Mouse (Mus musculus): ENCODE results near the gene Prkg1.

DNA sequence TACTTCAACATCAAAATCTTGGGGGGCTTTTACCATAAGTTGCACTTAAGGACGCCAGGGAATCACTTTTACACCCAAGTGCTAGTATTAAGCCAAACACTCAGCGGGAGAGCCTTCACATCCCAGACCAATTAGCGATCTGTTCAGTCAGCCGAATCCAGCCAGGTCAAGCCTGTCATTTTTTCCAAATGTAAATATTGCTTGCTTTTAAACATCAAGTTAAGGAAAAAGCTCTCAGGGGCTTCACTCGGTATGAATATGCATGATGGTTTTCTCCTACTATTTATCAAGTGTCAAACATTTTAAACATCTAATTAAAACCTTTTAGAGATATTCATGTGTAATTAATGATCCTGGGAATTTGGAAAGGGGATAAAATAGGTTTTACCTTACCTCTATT, 611.4 kb downstream of the Prkg1 start:
- TF ChIP-seq CTCF (IDR thresholded peaks at IDR 0.05; ENCODE audit: control insufficient read depth, insufficient read depth, low read length): no peak
- TF ChIP-seq POLR2A (IDR thresholded peaks at IDR 0.05; ENCODE audit: borderline replicate concordance, control insufficient read depth, low read depth, low read length): no peak

Measured in bone marrow, adult 2 months (tissue).